Mouse (Mus musculus): ENCODE results near the gene Frmd3. TPM values are rescaled to one million over a fixed set of nuclear protein-coding genes. Genes with fewer than 3 reads are reported as not detected.

Gene Frmd3
- 28.1 and 32.9 TPM in 2 replicates for total RNA-seq (2014; rRNA removed)
- 20.4 and 29.7 TPM in 2 replicates for polyA plus RNA-seq (2015; fragmentation: Nextera tagmentation; extraction: Ambion mirVana)

DNA sequence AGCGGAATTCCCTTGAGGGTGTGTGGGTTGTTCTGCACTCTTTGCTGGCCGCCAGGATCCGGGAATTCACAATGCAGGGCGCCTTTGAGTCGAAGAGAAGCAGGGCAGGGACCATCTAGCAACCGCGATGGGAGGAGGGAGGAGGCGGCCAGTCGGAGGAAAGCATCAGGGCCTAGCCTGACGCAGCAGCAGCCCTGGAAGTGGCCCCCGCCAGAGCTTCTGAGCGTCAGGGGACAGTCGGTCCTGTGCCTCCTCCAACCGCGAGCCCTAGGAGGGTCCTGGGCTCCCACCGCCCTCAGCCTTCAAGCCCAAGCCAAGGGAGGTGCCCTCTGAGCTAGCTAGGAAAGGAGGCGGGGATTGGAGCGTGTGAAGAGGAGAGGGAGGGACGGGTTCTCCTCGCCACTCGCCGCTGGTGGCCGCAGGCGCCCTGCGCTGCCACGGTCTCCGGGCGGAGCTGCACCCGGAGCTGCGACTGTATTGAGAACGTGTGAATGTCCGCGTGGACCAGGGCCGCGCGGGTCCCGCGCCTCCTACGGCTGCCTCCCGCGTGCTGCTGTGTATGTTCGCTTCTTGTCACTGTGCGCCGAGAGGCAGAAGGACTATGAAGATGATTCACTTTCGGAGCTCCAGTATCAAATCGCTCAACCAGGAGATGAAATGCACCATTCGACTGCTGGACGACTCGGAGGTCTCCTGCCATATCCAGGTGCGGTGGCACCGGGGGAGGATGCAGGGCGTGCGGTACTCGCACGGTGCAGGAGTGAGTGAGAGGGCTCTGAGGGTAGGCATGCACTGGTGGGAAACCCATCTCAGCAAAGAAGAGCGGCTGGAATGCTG, at the start of gene Frmd3:
TSS of gene Frmd3 (plus strand) at position 232 of the 837 bp plus-strand sequence.
- Histone ChIP-seq H3K4me1 (ENCODE audit: insufficient read depth) (no peaks in the 10 kb centered on the region), H3K4me3 (ENCODE audit: low read depth, low read length) (peak within 1 kb of the TSS; percentile 43), H3K27me3 (ENCODE audit: insufficient read depth, low read length) (no peaks in the 10 kb centered on the region), H3K9ac (peak within 1 kb of the TSS; percentile 86), H3K4me2 (ENCODE audit: low read depth) (peak within 1 kb of the TSS; percentile 72), H3K27ac (ENCODE audit: low read depth, low read length) (peak within 1 kb of the TSS; percentile 93), H3K36me3 (ENCODE audit: insufficient read depth) (no peaks in the 10 kb centered on the region), H3K9me3 (ENCODE audit: low read length) (no peaks in the 10 kb centered on the region)
- ATAC-seq (peak; percentile 88), DNase-seq (peak; percentile 85)
- WGBS: 2% methylated on average over 53 of the region's 56 CpGs
- TF ChIP-seq CTCF (IDR thresholded peaks at IDR 0.05; ENCODE audit: low read depth): peak; percentile 11; the same call in 1 of the 2 replicates

DNA sequence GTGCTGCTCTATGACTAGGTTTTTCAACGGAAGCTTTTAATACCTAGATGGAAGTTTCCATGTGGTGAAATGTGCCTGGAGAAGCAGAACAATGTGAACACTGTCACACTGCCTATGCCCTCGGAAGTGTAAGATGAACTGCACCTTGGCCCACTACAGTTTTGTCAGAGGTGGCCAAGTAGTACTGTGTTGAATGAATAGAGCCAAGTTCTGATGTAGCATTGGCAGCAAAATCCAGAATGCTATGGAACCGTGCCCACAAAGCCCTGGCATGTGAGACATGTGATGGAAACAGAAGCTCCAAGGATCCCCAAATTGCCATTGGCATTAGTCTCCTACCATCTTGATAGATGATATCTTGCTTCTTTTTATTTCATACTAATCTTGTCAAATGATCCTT, 32.8 kb upstream of the Frmd3 start:
- 67% methylated on average over 3 of the region's 3 CpGs for WGBS
- H3K4me1 ChIP-seq (ENCODE audit: insufficient read depth): no peaks in the 10 kb centered on the region
- no peaks in the 10 kb centered on the region for H3K9me3 ChIP-seq (ENCODE audit: low read length)
- no peaks in the 10 kb centered on the region for H3K36me3 ChIP-seq (ENCODE audit: insufficient read depth)
- DNase-seq (peak; percentile 41), ATAC-seq (no peak)
- H3K4me3 ChIP-seq (ENCODE audit: low read depth, low read length): no peak overlapping the region
- no peak overlapping the region for H3K27ac ChIP-seq (ENCODE audit: low read depth, low read length)
- TF ChIP-seq CTCF (IDR thresholded peaks at IDR 0.05; ENCODE audit: low read depth): no peak
- H3K4me2 ChIP-seq (ENCODE audit: low read depth): no peak overlapping the region
- no peak overlapping the region for H3K9ac ChIP-seq
- H3K27me3 ChIP-seq (ENCODE audit: insufficient read depth, low read length): no peaks in the 10 kb centered on the region

DNA sequence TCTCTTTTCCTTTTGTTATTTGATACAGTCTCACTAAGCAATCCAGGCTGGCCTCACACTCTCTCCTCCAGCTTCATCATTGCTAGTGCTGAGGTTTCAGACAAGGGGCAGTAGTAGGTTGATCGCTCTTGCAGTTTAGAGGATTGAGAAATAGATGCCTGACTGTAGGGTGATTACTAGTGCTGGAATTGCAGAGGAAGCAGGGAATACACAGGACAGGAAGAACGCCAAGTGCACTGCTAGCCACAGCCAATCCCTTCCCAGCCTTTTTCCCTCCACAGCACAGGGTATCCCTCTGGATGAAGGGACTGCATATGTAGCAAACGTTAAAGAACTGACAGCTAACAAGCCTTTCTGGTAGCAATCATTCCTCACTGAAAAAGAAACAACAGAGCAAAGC, 965 bp upstream of the Frmd3 start:
- H3K4me3 ChIP-seq (ENCODE audit: low read depth, low read length): peak overlapping the region; percentile 43
- peak; percentile 28 for ATAC-seq
- H3K4me1 ChIP-seq (ENCODE audit: insufficient read depth): no peaks in the 10 kb centered on the region
- H3K36me3 ChIP-seq (ENCODE audit: insufficient read depth): no peaks in the 10 kb centered on the region
- peak overlapping the region; percentile 72 for H3K4me2 ChIP-seq (ENCODE audit: low read depth)
- H3K9me3 ChIP-seq (ENCODE audit: low read length): no peaks in the 10 kb centered on the region
- TF ChIP-seq CTCF (IDR thresholded peaks at IDR 0.05; ENCODE audit: low read depth): no peak
- no peaks in the 10 kb centered on the region for H3K27me3 ChIP-seq (ENCODE audit: insufficient read depth, low read length)
- 27% methylated on average over 3 of the region's 3 CpGs for WGBS
- DNase-seq: peak; percentile 68
- H3K9ac ChIP-seq: peak overlapping the region; percentile 86
- H3K27ac ChIP-seq (ENCODE audit: low read depth, low read length): peak overlapping the region; percentile 93

DNA sequence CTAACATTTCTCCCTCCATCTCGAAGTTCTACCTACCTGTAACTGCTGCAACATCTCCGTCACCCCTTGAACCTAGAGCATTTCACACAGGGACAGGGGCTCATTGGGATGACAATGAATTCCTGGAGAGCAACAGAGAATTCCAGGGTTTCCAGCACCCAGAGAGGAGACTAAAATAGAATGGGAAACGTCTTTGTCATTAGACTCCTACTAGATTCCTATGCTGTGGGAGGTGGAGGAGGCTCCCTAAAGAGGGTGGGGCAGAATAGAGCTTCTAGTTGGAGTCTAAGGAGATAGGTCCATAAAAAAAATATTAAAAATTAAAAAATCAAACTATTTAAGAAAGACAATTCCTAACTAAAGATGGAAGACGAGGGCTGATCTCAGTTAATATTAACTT, 542 bp upstream of the Frmd3 start:
- peak overlapping the region; percentile 72 for H3K4me2 ChIP-seq (ENCODE audit: low read depth)
- H3K9me3 ChIP-seq (ENCODE audit: low read length): no peaks in the 10 kb centered on the region
- H3K27ac ChIP-seq (ENCODE audit: low read depth, low read length): peak overlapping the region; percentile 93
- TF ChIP-seq CTCF (IDR thresholded peaks at IDR 0.05; ENCODE audit: low read depth): no peak
- WGBS: 30% methylated on average over 4 of the region's 4 CpGs
- peak overlapping the region; percentile 86 for H3K9ac ChIP-seq
- peak; percentile 43 for ATAC-seq
- no peaks in the 10 kb centered on the region for H3K36me3 ChIP-seq (ENCODE audit: insufficient read depth)
- peak; percentile 66 for DNase-seq
- H3K4me1 ChIP-seq (ENCODE audit: insufficient read depth): no peaks in the 10 kb centered on the region
- no peaks in the 10 kb centered on the region for H3K27me3 ChIP-seq (ENCODE audit: insufficient read depth, low read length)
- peak overlapping the region; percentile 43 for H3K4me3 ChIP-seq (ENCODE audit: low read depth, low read length)

DNA sequence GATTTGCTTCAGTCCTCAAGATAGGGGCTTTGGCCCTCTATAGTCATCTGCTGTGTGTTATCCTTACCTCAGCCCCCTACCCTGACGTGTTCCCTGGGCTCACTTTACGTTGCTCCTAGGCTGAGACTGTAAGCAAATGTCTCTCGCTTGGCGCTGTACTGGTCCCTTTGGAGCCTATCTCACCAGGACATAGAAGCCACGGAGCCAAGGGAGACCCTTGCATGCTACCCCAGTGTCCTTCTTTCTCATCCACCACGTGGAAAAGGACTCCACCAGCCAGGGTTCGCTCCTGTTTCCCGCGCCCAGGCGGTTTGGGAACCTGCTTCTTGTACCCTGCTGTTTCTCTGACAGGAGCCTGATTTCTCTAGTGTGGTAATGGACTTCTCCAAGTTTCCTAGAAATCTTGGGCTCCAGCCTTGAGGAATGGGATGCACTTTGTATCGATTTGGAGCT, 832 bp downstream of the Frmd3 start:
- Histone ChIP-seq H3K9ac (peak overlapping the region; percentile 86), H3K4me1 (ENCODE audit: insufficient read depth) (no peaks in the 10 kb centered on the region), H3K9me3 (ENCODE audit: low read length) (no peaks in the 10 kb centered on the region), H3K4me2 (ENCODE audit: low read depth) (peak overlapping the region; percentile 72), H3K27ac (ENCODE audit: low read depth, low read length) (peak overlapping the region; percentile 93), H3K4me3 (ENCODE audit: low read depth, low read length) (peak overlapping the region; percentile 43), H3K36me3 (ENCODE audit: insufficient read depth) (no peaks in the 10 kb centered on the region), H3K27me3 (ENCODE audit: insufficient read depth, low read length) (no peaks in the 10 kb centered on the region)
- no peak for TF ChIP-seq CTCF (IDR thresholded peaks at IDR 0.05; ENCODE audit: low read depth)
- ATAC-seq (no peak), DNase-seq (no peak)
- 9% methylated on average over 11 of the region's 11 CpGs for WGBS

DNA sequence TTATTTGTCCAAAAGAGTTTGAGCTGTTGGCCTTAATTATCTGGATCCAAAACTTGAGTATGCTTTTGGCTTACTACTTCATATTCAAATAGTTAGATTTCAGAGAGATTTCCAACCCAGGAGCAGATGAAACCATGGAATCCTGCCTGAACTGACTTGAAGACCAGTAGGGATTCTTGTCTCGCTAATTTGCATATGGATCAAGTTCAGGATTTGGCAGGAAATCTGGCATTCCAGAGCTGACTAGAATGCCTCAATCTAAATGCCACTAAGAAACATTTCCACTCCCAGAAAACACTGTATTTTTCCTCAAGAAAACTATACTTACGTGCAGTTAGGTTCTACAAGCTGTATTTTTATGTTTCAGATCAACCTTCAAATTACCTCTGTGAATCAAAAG, 6.8 kb downstream of the Frmd3 start:
- Histone ChIP-seq H3K4me1 (ENCODE audit: insufficient read depth) (no peaks in the 10 kb centered on the region), H3K27ac (ENCODE audit: low read depth, low read length) (no peak overlapping the region), H3K4me2 (ENCODE audit: low read depth) (no peak overlapping the region), H3K4me3 (ENCODE audit: low read depth, low read length) (no peak overlapping the region), H3K27me3 (ENCODE audit: insufficient read depth, low read length) (no peaks in the 10 kb centered on the region), H3K9me3 (ENCODE audit: low read length) (no peaks in the 10 kb centered on the region), H3K9ac (no peak overlapping the region), H3K36me3 (ENCODE audit: insufficient read depth) (no peaks in the 10 kb centered on the region)
- 50% methylated on average over 2 of the region's 2 CpGs for WGBS
- no peak for TF ChIP-seq CTCF (IDR thresholded peaks at IDR 0.05; ENCODE audit: low read depth)
- peak; percentile 38; the same call in 1 of the 2 replicates for ATAC-seq
- peak; percentile 25 for DNase-seq

DNA sequence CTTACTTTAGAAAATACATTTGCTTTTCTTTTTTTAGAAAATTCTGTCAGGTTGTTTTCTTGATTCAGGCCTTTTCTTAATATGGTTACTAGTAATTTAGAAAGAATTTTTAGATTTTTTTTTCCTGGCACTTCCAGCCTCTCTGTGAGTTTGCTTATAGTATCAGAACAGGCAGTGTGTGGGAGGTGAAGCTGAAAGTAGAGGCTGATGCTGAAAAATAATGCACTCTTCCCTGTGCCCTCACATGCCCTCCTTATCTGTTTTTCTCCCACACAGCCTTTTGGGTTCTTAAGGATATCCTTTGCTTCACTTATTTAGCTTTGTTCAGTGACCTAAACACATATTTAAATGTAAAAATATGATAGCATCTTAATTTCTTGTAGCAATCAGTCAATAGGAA, 30.0 kb downstream of the Frmd3 start:
- no peak overlapping the region for H3K27ac ChIP-seq (ENCODE audit: low read depth, low read length)
- H3K36me3 ChIP-seq (ENCODE audit: insufficient read depth): no peaks in the 10 kb centered on the region
- TF ChIP-seq CTCF (IDR thresholded peaks at IDR 0.05; ENCODE audit: low read depth): no peak
- ATAC-seq: no peak
- H3K4me3 ChIP-seq (ENCODE audit: low read depth, low read length): no peak overlapping the region
- H3K27me3 ChIP-seq (ENCODE audit: insufficient read depth, low read length): no peaks in the 10 kb centered on the region
- no peak overlapping the region for H3K9ac ChIP-seq
- no peaks in the 10 kb centered on the region for H3K4me1 ChIP-seq (ENCODE audit: insufficient read depth)
- no peak for DNase-seq
- H3K9me3 ChIP-seq (ENCODE audit: low read length): peaks cover 5% of the 10 kb centered on the region; the same call in 1 of the 2 replicates
- no peak overlapping the region for H3K4me2 ChIP-seq (ENCODE audit: low read depth)

Measured in forebrain, postnatal 0 days (tissue).